Mouse (Mus musculus): ENCODE data around the gene Ubr3.

- no peak for TF ChIP-seq CTCF (IDR thresholded peaks at IDR 0.05; ENCODE audit: extremely low read depth, insufficient read length, insufficient replicate concordance, low read depth, low read length)
- TF ChIP-seq POLR2A (IDR thresholded peaks at IDR 0.05; ENCODE audit: low read depth, low read length): no peak
Measured at GRCm38 (mm10) chr2:70035358-70035757, 138.3 kb downstream of the Ubr3 start.

Measured in small intestine, adult 2 months (tissue).